Mouse (Mus musculus): Measurements from ENCODE around the gene Krt27. TPM values are rescaled to one million over a fixed set of nuclear protein-coding genes. Genes with fewer than 3 reads are reported as not detected.

The Krt27 gene
- total RNA-seq, 1 experiment: 0.13 TPM

- no peaks in the 10 kb centered on the region for H3K9me3 ChIP-seq (ENCODE audit: control insufficient read depth, insufficient read depth, low read depth, low read length)
- H3K4me3 ChIP-seq (ENCODE audit: insufficient read depth in 1 of 2, low read depth in 1 of 2, low read length in 2 of 2, poor library complexity in 1 of 2, severe bottlenecking in 1 of 2): peak within 1 kb of the TSS in 1 of 2 experiments; percentile 37; a peak in 1 of 4 replicates
- H3K4me1 ChIP-seq (ENCODE audit: control insufficient read depth in 2 of 2, insufficient read depth in 2 of 2, low read length in 2 of 2, poor library complexity in 1 of 2): peaks cover 0 to 2% of the 10 kb centered on the region in 2 experiments; a peak in 1 of 4 replicates
- TF ChIP-seq ZC3H11A (IDR thresholded peaks at IDR 0.05; ENCODE audit: borderline replicate concordance, low read depth, low read length): no peak
- no peak for TF ChIP-seq CHD2 (IDR thresholded peaks at IDR 0.05; ENCODE audit: low read depth, low read length)
- no peak for TF ChIP-seq HCFC1 (IDR thresholded peaks at IDR 0.05; ENCODE audit: borderline replicate concordance, insufficient read depth, low read length)
- TF ChIP-seq MAFK (IDR thresholded peaks at IDR 0.05; ENCODE audit: insufficient read depth, low read depth, low read length): no peak
- TF ChIP-seq ZNF384 (IDR thresholded peaks at IDR 0.05; ENCODE audit: low read depth, low read length): no peak
- in situ Hi-C loops (cut with MboI; ENCODE audit: low sequenced_read_pairs in 2 of 2, unreplicated experiment in 2 of 2): loop anchor here in 1 of 2 experiments (25.0 kb wide), 1 partner anchor 898 kb away; no protein-coding TSS in a partner anchor
- no peak within 1 kb of the TSS for H3K9ac ChIP-seq (ENCODE audit: insufficient read depth, low read depth, low read length, poor library complexity, severe bottlenecking)
- H3K27ac ChIP-seq (ENCODE audit: insufficient read depth, low read depth, low read length, poor library complexity, severe bottlenecking): no peak within 1 kb of the TSS
- no peaks in the 10 kb centered on the region for H3K36me3 ChIP-seq (ENCODE audit: control insufficient read depth, insufficient read depth, low read length, poor library complexity, severe bottlenecking)
- no peak for DNase-seq (ENCODE audit: low read depth, low spot score)
Measured at GRCm38 (mm10) chr11:99389264-99389663, 38.4 kb upstream of the Krt27 start, which contains the start of gene Krt10. Gene Krt10 (minus strand): TSS chr11:99389364.

DNA sequence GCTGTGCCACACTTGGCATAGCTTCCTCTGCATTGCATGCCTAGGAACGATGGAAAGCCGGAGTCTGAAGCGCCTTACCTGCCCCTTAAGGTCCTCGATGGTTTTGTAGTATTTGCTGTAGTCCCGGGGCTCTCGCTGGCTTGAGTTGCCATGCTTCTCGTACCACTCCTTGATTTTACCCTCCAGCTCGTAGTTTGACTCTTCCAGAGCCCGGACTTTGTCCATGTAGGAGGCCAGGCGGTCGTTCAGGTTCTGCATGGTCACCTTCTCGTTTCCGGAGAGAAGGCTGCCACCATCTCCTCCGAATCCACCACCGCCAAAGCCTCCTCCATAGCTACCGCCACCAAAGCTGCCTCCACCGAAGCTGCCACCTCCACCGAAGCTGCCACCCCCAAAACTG lies 37.8 kb upstream of the Krt27 start:
- Histone ChIP-seq H3K9me3 (ENCODE audit: control insufficient read depth, insufficient read depth, low read depth, low read length) (no peaks in the 10 kb centered on the region), H3K36me3 (ENCODE audit: control insufficient read depth, insufficient read depth, low read length, poor library complexity, severe bottlenecking) (no peaks in the 10 kb centered on the region), H3K4me3 (ENCODE audit: insufficient read depth in 1 of 2, low read depth in 1 of 2, low read length in 2 of 2, poor library complexity in 1 of 2, severe bottlenecking in 1 of 2) (no peak overlapping the region), H3K9ac (ENCODE audit: insufficient read depth, low read depth, low read length, poor library complexity, severe bottlenecking) (no peak overlapping the region), H3K4me1 (ENCODE audit: control insufficient read depth in 2 of 2, insufficient read depth in 2 of 2, low read length in 2 of 2, poor library complexity in 1 of 2) (peaks cover 0 to 2% of the 10 kb centered on the region in 2 experiments; a peak in 1 of 4 replicates), H3K27ac (ENCODE audit: insufficient read depth, low read depth, low read length, poor library complexity, severe bottlenecking) (no peak overlapping the region)
- TF ChIP-seq ZC3H11A (IDR thresholded peaks at IDR 0.05; ENCODE audit: borderline replicate concordance, low read depth, low read length) (no peak), ZNF384 (IDR thresholded peaks at IDR 0.05; ENCODE audit: low read depth, low read length) (no peak), CHD2 (IDR thresholded peaks at IDR 0.05; ENCODE audit: low read depth, low read length) (no peak), HCFC1 (IDR thresholded peaks at IDR 0.05; ENCODE audit: borderline replicate concordance, insufficient read depth, low read length) (no peak), MAFK (IDR thresholded peaks at IDR 0.05; ENCODE audit: insufficient read depth, low read depth, low read length) (no peak)
- no peak for DNase-seq (ENCODE audit: low read depth, low spot score)
- in situ Hi-C loops (cut with MboI; ENCODE audit: low sequenced_read_pairs in 2 of 2, unreplicated experiment in 2 of 2): loop anchor here in 1 of 2 experiments (25.0 kb wide), 1 partner anchor 899 kb away; no protein-coding TSS in a partner anchor

- in situ Hi-C loops (cut with MboI; ENCODE audit: low sequenced_read_pairs in 2 of 2, unreplicated experiment in 2 of 2): loop anchor here in 1 of 2 experiments (25.0 kb wide), 1 partner anchor 901 kb away; no protein-coding TSS in a partner anchor
- peaks cover 0 to 2% of the 10 kb centered on the region in 2 experiments; a peak in 1 of 4 replicates for H3K4me1 ChIP-seq (ENCODE audit: control insufficient read depth in 2 of 2, insufficient read depth in 2 of 2, low read length in 2 of 2, poor library complexity in 1 of 2)
- peak overlapping the region; percentile 68 to 92 for H3K4me3 ChIP-seq (ENCODE audit: insufficient read depth in 1 of 2, low read depth in 1 of 2, low read length in 2 of 2, poor library complexity in 1 of 2, severe bottlenecking in 1 of 2)
- peak; percentile 54 for DNase-seq (ENCODE audit: low read depth, low spot score)
- peak overlapping the region; percentile 85 for H3K27ac ChIP-seq (ENCODE audit: insufficient read depth, low read depth, low read length, poor library complexity, severe bottlenecking)
- peak overlapping the region; percentile 59 for H3K9ac ChIP-seq (ENCODE audit: insufficient read depth, low read depth, low read length, poor library complexity, severe bottlenecking)
- H3K9me3 ChIP-seq (ENCODE audit: control insufficient read depth, insufficient read depth, low read depth, low read length): no peaks in the 10 kb centered on the region
- TF ChIP-seq CHD2 (IDR thresholded peaks at IDR 0.05; ENCODE audit: low read depth, low read length): no peak
- TF ChIP-seq ZC3H11A (IDR thresholded peaks at IDR 0.05; ENCODE audit: borderline replicate concordance, low read depth, low read length): no peak
- TF ChIP-seq HCFC1 (IDR thresholded peaks at IDR 0.05; ENCODE audit: borderline replicate concordance, insufficient read depth, low read length): no peak
- no peak for TF ChIP-seq ZNF384 (IDR thresholded peaks at IDR 0.05; ENCODE audit: low read depth, low read length)
- no peak for TF ChIP-seq MAFK (IDR thresholded peaks at IDR 0.05; ENCODE audit: insufficient read depth, low read depth, low read length)
- H3K36me3 ChIP-seq (ENCODE audit: control insufficient read depth, insufficient read depth, low read length, poor library complexity, severe bottlenecking): no peaks in the 10 kb centered on the region
Measured at GRCm38 (mm10) chr11:99385813-99386721, 35.2 kb upstream of the Krt27 start.

DNA sequence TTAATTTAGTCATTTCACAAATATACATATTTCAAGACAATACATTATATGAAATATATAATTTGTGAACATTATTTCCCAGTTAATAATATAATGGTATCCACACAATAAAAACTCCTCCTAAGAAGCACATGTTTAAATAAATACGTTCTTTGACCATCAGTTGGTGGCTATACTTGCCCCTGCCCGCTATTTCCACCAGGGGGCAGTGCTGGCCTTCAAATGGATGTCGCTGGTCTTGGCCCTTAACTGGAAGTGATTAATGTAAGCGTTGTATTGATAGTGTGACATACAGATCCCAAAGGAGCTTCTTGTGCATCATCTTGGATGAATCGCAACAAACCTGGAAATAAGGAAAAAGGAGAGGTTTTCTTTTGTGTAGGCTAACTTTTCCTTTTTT lies 28.7 kb upstream of the Krt27 start:
- no peak overlapping the region for H3K27ac ChIP-seq (ENCODE audit: insufficient read depth, low read depth, low read length, poor library complexity, severe bottlenecking)
- no peak overlapping the region for H3K4me3 ChIP-seq (ENCODE audit: insufficient read depth in 1 of 2, low read depth in 1 of 2, low read length in 2 of 2, poor library complexity in 1 of 2, severe bottlenecking in 1 of 2)
- in situ Hi-C loops (cut with MboI; ENCODE audit: low sequenced_read_pairs in 2 of 2, unreplicated experiment in 2 of 2): loop anchor here in 1 of 2 experiments (25.0 kb wide), 1 partner anchor 908 kb away; no protein-coding TSS in a partner anchor
- no peaks in the 10 kb centered on the region; a peak in 1 of 4 replicates for H3K4me1 ChIP-seq (ENCODE audit: control insufficient read depth in 2 of 2, insufficient read depth in 2 of 2, low read length in 2 of 2, poor library complexity in 1 of 2)
- no peaks in the 10 kb centered on the region for H3K9me3 ChIP-seq (ENCODE audit: control insufficient read depth, insufficient read depth, low read depth, low read length)
- H3K9ac ChIP-seq (ENCODE audit: insufficient read depth, low read depth, low read length, poor library complexity, severe bottlenecking): no peak overlapping the region
- TF ChIP-seq ZC3H11A (IDR thresholded peaks at IDR 0.05; ENCODE audit: borderline replicate concordance, low read depth, low read length) (peak; percentile 75), HCFC1 (IDR thresholded peaks at IDR 0.05; ENCODE audit: borderline replicate concordance, insufficient read depth, low read length) (no peak)
- H3K36me3 ChIP-seq (ENCODE audit: control insufficient read depth, insufficient read depth, low read length, poor library complexity, severe bottlenecking): no peaks in the 10 kb centered on the region
- DNase-seq (ENCODE audit: low read depth, low spot score): peak; percentile 81

Measured in ES-E14 (cell line).